Mouse (Mus musculus): ENCODE results near the gene Mxra7.

Mxra7 gene

GRCm38 (mm10) chr11:116784221-116784620 is 43.6 kb downstream of the Mxra7 start:
- DNase-seq (ENCODE audit: low spot score in 2 of 2): no peak

GRCm38 (mm10) chr11:116782737-116783145 is 45.1 kb downstream of the Mxra7 start:
- DNase-seq (ENCODE audit: low spot score in 2 of 2): no peak

GRCm38 (mm10) chr11:116775407-116775806 is 52.4 kb downstream of the Mxra7 start, which contains the start of gene St6galnac1:
Gene St6galnac1, minus strand, starts transcription at chr11:116775507.
- DNase-seq (ENCODE audit: low spot score in 2 of 2): no peak

GRCm38 (mm10) chr11:116773205-116773604 is 54.6 kb downstream of the Mxra7 start:
- DNase-seq (ENCODE audit: low spot score in 2 of 2): no peak

- no peak for DNase-seq (ENCODE audit: low spot score in 2 of 2)
Observed at GRCm38 (mm10) chr11:116769873-116770272, 58.0 kb downstream of the Mxra7 start.

- DNase-seq (ENCODE audit: low spot score in 2 of 2): no peak
Observed at GRCm38 (mm10) chr11:116764946-116765345, 62.9 kb downstream of the Mxra7 start.

GRCm38 (mm10) chr11:116764346-116764745 is 63.5 kb downstream of the Mxra7 start:
- no peak for DNase-seq (ENCODE audit: low spot score in 2 of 2)

GRCm38 (mm10) chr11:116755191-116755590 is 72.7 kb downstream of the Mxra7 start:
- no peak for DNase-seq (ENCODE audit: low spot score in 2 of 2)

GRCm38 (mm10) chr11:116753674-116754470 is 74.0 kb downstream of the Mxra7 start:
- DNase-seq (ENCODE audit: low spot score in 2 of 2): no peak
